Mouse (Mus musculus) liver, adult 2 months (tissue): Measurements from ENCODE around the gene Dcakd.

Experiments
- CTCF ChIP-seq: fragments of 200-500 bp; IDR thresholded peaks from 2 replicates; pipeline ENCODE4 v1.5.1; 2011; ENCODE audit warnings: low read depth, low read length, control low read depth
- POLR2A ChIP-seq: fragments of 200-500 bp; IDR thresholded peaks from 2 replicates; pipeline ENCODE4 v1.6.1; 2011; ENCODE audit warnings: low read length, control low read depth; ENCODE audit not compliant: insufficient read depth; ENCODE audit errors: extremely low read depth

DNA sequence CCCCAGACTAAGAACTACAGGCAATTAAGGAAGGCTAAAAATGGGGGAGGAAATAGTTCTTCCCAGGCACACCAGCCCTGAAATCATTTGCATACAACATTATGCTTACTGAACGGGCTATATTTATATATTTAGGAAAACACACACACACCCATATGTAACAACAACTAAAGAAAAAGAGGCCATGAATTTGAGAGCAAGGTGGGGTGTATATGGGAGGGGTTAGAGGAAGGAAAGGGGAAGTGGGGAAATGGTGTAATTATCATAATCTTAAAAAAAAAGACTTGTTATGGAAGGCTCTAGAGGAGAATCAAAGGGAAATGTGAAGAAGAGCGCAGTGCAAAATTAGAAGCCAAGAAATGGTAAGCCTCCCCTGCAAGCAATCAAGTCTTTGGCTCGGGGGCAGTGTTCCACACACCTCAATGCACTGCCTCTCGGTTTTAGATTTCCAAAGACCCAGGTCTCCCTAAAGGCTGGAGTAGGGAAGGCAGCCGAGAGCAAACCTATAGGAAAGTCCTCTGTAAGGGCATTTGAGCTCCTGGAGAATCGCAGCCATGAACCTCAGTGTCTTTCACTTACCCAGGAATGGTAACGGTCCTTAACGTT is 460 bp downstream of the Dcakd start:
- TF ChIP-seq CTCF: no peak
- no peak for TF ChIP-seq POLR2A
